Mouse (Mus musculus): ENCODE data around the gene Reck. TPM values are rescaled to one million over a fixed set of nuclear protein-coding genes. Genes with fewer than 3 reads are reported as not detected.
A peak's percentile ranks its signal among the peaks of the same experiment; 100 is the strongest.

Reck gene
- polyA plus RNA-seq, 1 experiment from 2014 or later: 4.9 TPM

DNA sequence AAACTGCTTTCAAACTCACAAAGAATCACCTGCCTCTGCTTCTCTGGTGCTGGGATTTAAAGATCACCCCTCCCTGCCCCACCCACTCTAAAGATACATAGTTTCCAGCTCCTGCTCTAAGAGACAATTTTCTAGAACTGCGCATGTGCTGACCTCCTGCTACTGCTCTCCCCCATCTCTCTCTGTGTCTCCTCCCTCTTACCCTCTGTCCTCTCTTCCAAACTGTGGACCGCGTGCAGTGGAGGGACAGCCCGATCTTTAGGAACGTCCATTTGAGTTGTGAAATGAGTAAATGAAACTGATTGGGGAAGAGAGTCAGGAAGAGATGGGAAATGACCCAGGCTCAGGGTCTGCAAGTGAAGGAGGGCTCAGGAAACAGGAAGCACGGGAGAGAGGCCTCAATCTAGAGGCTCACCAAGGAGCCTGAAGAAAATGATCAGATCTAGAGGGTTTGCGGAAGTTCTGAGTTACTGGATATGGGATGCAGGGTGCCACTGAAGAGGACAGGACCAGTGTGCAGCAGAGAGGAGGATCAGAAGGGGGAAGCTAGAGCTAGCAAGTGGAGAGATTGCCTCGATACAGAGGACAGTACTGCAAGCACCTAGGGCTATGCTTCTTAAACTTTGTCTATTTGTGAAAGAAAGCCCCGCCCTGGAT is 84.3 kb downstream of the Reck start:
- Histone ChIP-seq H3K4me3 (ENCODE audit: low read length) (no peak overlapping the region), H3K36me3 (ENCODE audit: control insufficient read depth, insufficient read depth, low read length) (no peaks in the 10 kb centered on the region), H3K4me2 (ENCODE audit: low read length) (peak overlapping the region; percentile 99), H3K9me3 (ENCODE audit: control insufficient read depth, low read length) (no peaks in the 10 kb centered on the region), H3K27me3 (replicated peaks; ENCODE audit: control insufficient read depth, insufficient read depth, low read length) (no peaks in the 10 kb centered on the region), H3K27ac (ENCODE audit: low read depth, low read length) (no peak overlapping the region), H3K9ac (ENCODE audit: low read depth, low read length) (no peak overlapping the region), H3K4me1 (ENCODE audit: control insufficient read depth, insufficient read depth, low read depth, low read length) (peaks cover 12% of the 10 kb centered on the region)
- no peak for ATAC-seq
- WGBS: 77% methylated on average over 9 of the region's 9 CpGs

DNA sequence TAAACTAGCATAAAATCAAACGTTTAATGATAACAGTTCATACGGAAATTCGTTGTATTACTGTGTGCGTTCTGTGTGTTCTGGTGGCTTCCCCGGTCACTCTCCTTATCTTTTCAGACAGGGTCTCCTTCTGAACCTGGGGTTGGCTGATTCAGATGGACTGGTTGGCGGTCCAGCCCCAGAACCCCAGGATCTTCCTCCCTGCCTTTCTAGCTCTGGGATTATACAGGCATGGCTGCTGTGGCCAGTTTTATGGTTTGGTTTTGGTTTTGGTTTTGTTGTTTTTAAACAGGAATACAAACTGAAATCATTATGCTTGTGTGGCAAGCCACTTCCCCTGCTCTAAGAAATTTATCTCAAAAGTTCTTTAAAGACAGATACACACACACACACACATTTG is 84.9 kb downstream of the Reck start:
- Histone ChIP-seq H3K27ac (ENCODE audit: low read depth, low read length) (no peak overlapping the region), H3K27me3 (replicated peaks; ENCODE audit: control insufficient read depth, insufficient read depth, low read length) (no peaks in the 10 kb centered on the region), H3K9ac (ENCODE audit: low read depth, low read length) (no peak overlapping the region), H3K4me3 (ENCODE audit: low read length) (no peak overlapping the region), H3K36me3 (ENCODE audit: control insufficient read depth, insufficient read depth, low read length) (no peaks in the 10 kb centered on the region), H3K4me2 (ENCODE audit: low read length) (no peak overlapping the region), H3K9me3 (ENCODE audit: control insufficient read depth, low read length) (no peaks in the 10 kb centered on the region), H3K4me1 (ENCODE audit: control insufficient read depth, insufficient read depth, low read depth, low read length) (peaks cover 12% of the 10 kb centered on the region)
- WGBS: 92% methylated on average over 6 of the region's 6 CpGs
- no peak for ATAC-seq

DNA sequence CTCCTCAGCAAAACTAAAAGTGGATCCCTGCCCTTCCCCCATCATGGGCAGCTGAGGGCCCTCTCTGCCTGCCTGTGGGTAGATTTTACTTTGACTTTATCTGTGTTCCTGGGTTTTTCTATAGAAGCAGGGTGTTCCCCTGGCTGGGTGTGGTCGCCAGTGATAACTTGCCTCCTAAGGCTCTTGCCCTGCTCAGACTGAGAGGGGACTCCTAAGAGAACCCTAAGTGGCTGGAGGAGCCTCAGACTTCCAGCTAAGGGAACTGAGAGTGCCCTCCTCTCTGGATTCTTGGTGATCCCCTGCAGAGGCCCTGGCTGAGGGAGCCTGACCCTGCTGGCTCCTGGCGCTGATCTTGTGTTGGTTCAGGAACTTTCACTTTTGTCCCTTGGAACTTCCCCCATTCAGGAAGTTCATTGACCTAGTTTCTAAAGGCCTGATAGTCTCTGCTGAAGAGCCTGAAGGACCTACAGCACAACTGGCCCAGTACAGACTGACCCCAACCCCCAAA is 89.0 kb downstream of the Reck start:
- no peak overlapping the region for H3K4me2 ChIP-seq (ENCODE audit: low read length)
- peaks cover 5% of the 10 kb centered on the region for H3K4me1 ChIP-seq (ENCODE audit: control insufficient read depth, insufficient read depth, low read depth, low read length)
- 70% methylated on average over 2 of the region's 2 CpGs for whole genome bisulfite sequencing
- H3K27me3 ChIP-seq (replicated peaks; ENCODE audit: control insufficient read depth, insufficient read depth, low read length): no peaks in the 10 kb centered on the region
- no peak for ATAC-seq
- H3K36me3 ChIP-seq (ENCODE audit: control insufficient read depth, insufficient read depth, low read length): no peaks in the 10 kb centered on the region
- H3K4me3 ChIP-seq (ENCODE audit: low read length): no peak overlapping the region
- H3K9me3 ChIP-seq (ENCODE audit: control insufficient read depth, low read length): no peaks in the 10 kb centered on the region
- no peak overlapping the region for H3K9ac ChIP-seq (ENCODE audit: low read depth, low read length)
- H3K27ac ChIP-seq (ENCODE audit: low read depth, low read length): no peak overlapping the region

DNA sequence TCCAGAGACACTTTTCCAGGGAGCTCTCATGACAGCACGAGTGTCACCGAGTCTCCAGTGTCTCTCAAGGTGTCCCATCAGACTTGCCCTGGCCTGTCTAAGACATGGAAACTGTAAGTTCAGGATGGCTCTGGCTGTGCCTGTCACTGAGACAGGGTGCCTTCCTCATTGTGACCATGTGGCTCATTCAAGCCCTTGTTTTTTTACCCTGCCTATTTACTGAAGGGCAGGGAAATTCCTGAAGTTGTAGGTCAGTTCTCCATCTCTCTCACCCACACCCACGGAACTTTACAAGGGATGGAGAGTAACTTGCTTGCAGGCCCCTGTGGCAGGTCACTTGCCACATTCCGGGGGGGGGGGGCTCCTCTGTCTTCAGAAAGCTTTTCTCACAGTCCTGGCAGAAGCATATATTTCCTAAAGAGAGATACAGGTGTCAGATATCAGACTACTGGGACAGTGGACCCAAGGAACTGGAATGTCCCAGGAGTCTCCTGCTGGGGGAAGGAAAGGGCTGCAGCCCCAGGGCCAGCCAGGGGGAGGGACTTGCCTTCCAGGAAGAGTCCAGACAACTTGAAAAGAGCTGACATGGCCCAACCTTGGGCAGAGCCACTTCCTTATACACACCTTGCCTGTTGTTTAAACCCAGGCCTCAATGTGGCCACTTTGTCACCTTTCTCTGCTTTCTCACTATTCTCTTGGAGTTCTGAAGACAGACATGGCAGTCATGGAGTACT is 89.8 kb downstream of the Reck start:
- Histone ChIP-seq H3K9ac (ENCODE audit: low read depth, low read length) (no peak overlapping the region), H3K27ac (ENCODE audit: low read depth, low read length) (no peak overlapping the region), H3K4me2 (ENCODE audit: low read length) (no peak overlapping the region), H3K4me3 (ENCODE audit: low read length) (no peak overlapping the region), H3K36me3 (ENCODE audit: control insufficient read depth, insufficient read depth, low read length) (no peaks in the 10 kb centered on the region), H3K9me3 (ENCODE audit: control insufficient read depth, low read length) (no peaks in the 10 kb centered on the region), H3K27me3 (replicated peaks; ENCODE audit: control insufficient read depth, insufficient read depth, low read length) (no peaks in the 10 kb centered on the region), H3K4me1 (ENCODE audit: control insufficient read depth, insufficient read depth, low read depth, low read length) (peaks cover 6% of the 10 kb centered on the region)
- 48% methylated on average over 4 of the region's 4 CpGs for WGBS
- no peak for ATAC-seq

DNA sequence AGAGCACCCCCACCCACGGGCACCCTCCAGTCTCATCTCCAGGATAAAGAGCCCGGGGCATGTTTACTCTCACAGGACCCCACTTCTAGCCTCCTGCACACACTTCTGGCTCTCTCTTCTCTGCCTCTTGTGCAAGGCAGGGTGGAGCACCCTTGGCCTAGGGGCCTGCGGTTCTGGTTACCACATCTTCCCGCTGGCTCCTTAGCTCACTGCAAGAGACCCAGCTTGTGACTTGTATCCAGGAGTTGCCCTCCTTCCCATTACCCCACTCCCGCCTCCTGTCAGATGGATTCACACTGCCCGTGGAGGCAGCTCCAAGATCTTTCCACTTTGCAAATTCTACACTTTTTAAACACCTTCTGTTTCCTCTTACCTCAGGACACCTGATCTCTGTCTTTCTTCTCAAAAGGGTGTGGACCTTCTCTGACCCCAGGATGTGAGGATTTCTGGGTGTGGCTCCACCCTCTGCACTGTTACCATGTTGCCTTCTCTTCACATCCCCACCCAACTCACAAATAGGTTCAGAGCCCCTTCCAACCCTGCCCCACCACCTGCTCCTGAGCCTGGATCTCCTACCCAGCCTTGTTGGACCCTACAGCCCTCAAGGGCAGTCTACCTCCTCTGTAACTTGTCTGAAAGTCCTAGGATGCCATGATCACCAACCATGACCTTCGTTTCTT is 90.7 kb downstream of the Reck start:
- no peak overlapping the region for H3K9ac ChIP-seq (ENCODE audit: low read depth, low read length)
- H3K4me1 ChIP-seq (ENCODE audit: control insufficient read depth, insufficient read depth, low read depth, low read length): peaks cover 6% of the 10 kb centered on the region
- H3K4me3 ChIP-seq (ENCODE audit: low read length): no peak overlapping the region
- no peaks in the 10 kb centered on the region for H3K9me3 ChIP-seq (ENCODE audit: control insufficient read depth, low read length)
- no peaks in the 10 kb centered on the region for H3K27me3 ChIP-seq (replicated peaks; ENCODE audit: control insufficient read depth, insufficient read depth, low read length)
- ATAC-seq: no peak
- H3K4me2 ChIP-seq (ENCODE audit: low read length): no peak overlapping the region
- 86% methylated on average over 7 of the region's 7 CpGs for WGBS
- no peak overlapping the region for H3K27ac ChIP-seq (ENCODE audit: low read depth, low read length)
- no peaks in the 10 kb centered on the region for H3K36me3 ChIP-seq (ENCODE audit: control insufficient read depth, insufficient read depth, low read length)

DNA sequence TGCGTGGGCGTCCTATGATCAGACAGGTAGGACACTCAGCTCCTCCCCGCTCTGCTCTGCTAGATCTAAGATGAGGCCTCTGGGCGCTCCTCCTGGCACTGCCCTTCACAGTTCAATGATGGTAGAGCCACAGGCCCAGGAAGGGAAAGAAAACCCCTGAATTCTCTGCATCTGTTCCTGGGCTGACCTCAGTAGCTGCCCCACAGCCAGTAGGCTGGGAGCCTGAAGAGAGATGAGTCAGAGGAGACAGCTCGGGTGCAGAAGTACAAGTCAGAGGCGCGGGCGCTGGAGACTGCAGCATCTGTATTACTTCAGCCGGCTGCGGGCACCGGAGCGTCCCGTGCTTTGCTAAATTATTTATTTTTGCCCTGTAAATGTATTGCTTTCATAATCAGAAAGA is 93.3 kb downstream of the Reck start:
- H3K36me3 ChIP-seq (ENCODE audit: control insufficient read depth, insufficient read depth, low read length): no peaks in the 10 kb centered on the region
- H3K4me1 ChIP-seq (ENCODE audit: control insufficient read depth, insufficient read depth, low read depth, low read length): peaks cover 14% of the 10 kb centered on the region
- no peak for ATAC-seq
- H3K9ac ChIP-seq (ENCODE audit: low read depth, low read length): peak overlapping the region; percentile 2; the same call in 1 of the 2 replicates
- 44% methylated on average over 13 of the region's 13 CpGs for WGBS
- no peak overlapping the region for H3K27ac ChIP-seq (ENCODE audit: low read depth, low read length)
- no peak overlapping the region for H3K4me3 ChIP-seq (ENCODE audit: low read length)
- H3K27me3 ChIP-seq (replicated peaks; ENCODE audit: control insufficient read depth, insufficient read depth, low read length): no peaks in the 10 kb centered on the region
- no peak overlapping the region for H3K4me2 ChIP-seq (ENCODE audit: low read length)
- H3K9me3 ChIP-seq (ENCODE audit: control insufficient read depth, low read length): no peaks in the 10 kb centered on the region

DNA sequence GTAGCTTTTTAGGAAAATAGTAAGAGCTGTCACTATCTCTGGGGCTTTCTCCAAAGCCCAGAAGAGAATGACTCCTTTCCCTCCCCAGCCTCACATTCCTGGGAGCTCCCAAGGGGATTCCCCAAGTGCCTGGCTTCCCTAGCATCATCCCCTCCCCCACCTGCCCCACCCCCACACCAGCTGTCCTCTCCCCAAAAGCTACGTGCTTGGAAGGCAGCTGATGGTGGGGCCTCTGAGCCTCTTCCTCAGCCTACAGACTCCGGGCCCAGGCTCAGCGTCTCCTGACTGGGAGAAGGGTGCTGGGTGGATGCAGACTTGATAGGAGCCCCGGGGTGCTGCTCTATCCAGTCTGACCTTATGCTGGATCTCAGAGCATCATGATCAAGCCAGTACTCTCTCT is 94.0 kb downstream of the Reck start:
- 22% methylated on average over 4 of the region's 4 CpGs for WGBS
- ATAC-seq: no peak

DNA sequence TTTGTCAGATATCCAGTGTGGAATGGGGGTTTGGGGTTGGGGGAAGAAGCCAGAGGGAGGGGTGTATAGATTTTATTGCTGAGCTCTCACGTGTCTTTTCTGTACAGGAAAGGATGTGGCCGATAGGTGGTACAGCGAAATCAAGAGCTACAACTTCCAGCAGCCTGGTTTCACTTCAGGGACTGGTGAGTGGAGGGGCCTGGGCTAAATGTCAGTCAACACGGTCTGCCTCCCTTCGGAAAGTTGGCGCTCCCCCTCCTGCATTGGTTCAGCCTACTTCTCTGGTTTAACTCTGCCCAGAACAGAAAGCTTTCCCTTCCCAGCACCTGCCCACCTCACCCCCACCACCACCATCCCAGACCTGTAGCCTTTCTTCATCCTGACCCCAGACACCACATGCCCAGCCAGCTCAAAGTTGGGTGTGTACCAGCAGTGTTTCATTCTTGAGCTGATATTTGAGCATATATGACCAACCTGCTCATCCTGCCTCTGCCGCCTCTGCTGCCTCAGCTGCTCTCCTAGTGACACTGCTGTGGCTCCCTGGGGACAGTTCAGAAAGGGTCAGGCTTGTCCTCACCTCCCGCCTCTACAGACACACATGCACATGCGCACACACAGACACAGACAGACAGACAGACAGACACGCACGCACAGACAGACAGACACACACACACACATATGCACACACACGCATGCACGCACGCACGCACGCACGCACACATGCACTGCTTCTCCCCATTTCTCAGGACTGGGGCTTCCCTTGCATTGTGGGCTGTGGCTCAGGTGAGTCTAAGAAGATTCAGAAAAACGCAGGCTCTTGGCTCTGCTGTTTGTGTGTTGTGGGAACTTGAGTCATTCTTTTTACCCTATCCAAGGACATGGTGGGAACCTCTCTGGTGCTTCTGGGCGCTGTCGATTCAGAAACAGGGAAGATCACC is 95.3 kb downstream of the Reck start:
- Histone ChIP-seq H3K27ac (ENCODE audit: low read depth, low read length) (no peak overlapping the region), H3K4me2 (ENCODE audit: low read length) (no peak overlapping the region), H3K36me3 (ENCODE audit: control insufficient read depth, insufficient read depth, low read length) (no peaks in the 10 kb centered on the region), H3K9me3 (ENCODE audit: control insufficient read depth, low read length) (no peaks in the 10 kb centered on the region), H3K9ac (ENCODE audit: low read depth, low read length) (no peak overlapping the region), H3K27me3 (replicated peaks; ENCODE audit: control insufficient read depth, insufficient read depth, low read length) (no peaks in the 10 kb centered on the region), H3K4me3 (ENCODE audit: low read length) (no peak overlapping the region), H3K4me1 (ENCODE audit: control insufficient read depth, insufficient read depth, low read depth, low read length) (peaks cover 16% of the 10 kb centered on the region)
- no peak for ATAC-seq
- 84% methylated on average over 20 of the region's 20 CpGs for WGBS

More for the DNA sequence above, 94.0 kb downstream of the Reck start:
- Histone ChIP-seq H3K27me3 (replicated peaks; ENCODE audit: control insufficient read depth, insufficient read depth, low read length) (no peaks in the 10 kb centered on the region), H3K36me3 (ENCODE audit: control insufficient read depth, insufficient read depth, low read length) (no peaks in the 10 kb centered on the region), H3K4me1 (ENCODE audit: control insufficient read depth, insufficient read depth, low read depth, low read length) (peaks cover 16% of the 10 kb centered on the region), H3K9ac (ENCODE audit: low read depth, low read length) (no peak overlapping the region), H3K9me3 (ENCODE audit: control insufficient read depth, low read length) (no peaks in the 10 kb centered on the region), H3K4me3 (ENCODE audit: low read length) (no peak overlapping the region), H3K27ac (ENCODE audit: low read depth, low read length) (no peak overlapping the region), H3K4me2 (ENCODE audit: low read length) (no peak overlapping the region)
